Mouse (Mus musculus): ENCODE measurements around the gene Nsg2.

Gene Nsg2

GRCm38 (mm10) chr11:32013014-32013427 is 12.8 kb downstream of the Nsg2 start:
- no peak for DNase-seq

DNA sequence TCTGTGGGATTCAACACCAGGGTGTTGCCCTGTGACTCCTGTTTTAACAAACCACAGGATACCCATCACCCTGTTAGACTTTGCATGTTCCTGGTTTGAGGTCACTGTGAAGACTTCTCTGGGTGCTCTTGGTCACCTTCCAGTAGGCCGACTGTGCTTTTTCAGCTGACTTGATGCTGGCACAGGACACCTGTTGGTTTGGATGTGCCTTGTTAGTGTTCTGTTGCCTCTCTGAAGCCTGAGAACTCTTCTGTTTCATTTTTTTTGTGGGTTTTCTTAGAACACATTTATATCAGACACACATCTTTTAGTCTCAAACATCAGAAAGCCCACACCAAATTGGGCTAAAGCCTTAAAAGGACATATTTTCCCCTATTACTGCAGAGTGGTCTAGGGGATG is 13.3 kb downstream of the Nsg2 start:
- DNase-seq, result no peak

DNA sequence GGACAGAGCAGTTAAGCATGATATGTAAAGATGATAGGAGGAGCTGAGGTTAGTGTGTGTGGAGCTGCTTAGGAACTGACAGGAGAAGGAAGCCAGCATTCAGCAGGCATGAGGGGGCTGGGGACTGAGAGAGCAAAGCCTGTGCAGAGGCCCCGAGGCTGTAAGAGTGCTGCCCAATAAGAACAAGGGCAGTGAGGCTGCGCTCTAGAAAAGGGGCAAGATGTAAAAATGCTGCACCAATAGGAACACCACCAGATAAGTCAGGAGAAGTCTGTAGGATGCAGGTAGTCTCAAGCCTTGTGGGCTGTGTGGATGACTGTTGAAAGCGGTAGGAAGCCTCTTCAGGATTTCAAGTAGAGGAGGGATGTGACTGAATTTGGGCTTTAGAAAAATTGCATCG is 17.9 kb downstream of the Nsg2 start:
- no peak for DNase-seq

- DNase-seq, result no peak
Measured at GRCm38 (mm10) chr11:32020031-32020965, 20.0 kb downstream of the Nsg2 start.

DNA sequence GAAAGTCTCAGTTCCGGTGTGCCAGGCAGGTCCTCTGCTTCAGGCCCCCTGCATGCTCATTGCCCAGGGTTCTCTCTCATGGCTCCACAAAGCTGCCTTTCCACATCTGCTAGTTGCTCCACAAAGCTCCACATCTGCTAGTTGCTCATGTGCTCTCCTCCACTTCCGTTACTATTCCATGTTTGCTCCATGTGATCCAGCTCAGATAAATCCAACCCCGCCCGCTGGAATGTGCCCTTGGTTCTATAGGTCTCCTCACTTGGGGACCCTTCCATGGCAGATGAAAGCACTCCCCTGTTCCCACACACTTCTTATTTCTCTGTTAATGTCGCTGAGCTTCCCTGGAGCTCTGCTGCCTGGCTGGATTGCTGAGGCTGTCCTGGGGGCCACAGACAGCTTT is 26.4 kb downstream of the Nsg2 start:
- no peak for DNase-seq

DNA sequence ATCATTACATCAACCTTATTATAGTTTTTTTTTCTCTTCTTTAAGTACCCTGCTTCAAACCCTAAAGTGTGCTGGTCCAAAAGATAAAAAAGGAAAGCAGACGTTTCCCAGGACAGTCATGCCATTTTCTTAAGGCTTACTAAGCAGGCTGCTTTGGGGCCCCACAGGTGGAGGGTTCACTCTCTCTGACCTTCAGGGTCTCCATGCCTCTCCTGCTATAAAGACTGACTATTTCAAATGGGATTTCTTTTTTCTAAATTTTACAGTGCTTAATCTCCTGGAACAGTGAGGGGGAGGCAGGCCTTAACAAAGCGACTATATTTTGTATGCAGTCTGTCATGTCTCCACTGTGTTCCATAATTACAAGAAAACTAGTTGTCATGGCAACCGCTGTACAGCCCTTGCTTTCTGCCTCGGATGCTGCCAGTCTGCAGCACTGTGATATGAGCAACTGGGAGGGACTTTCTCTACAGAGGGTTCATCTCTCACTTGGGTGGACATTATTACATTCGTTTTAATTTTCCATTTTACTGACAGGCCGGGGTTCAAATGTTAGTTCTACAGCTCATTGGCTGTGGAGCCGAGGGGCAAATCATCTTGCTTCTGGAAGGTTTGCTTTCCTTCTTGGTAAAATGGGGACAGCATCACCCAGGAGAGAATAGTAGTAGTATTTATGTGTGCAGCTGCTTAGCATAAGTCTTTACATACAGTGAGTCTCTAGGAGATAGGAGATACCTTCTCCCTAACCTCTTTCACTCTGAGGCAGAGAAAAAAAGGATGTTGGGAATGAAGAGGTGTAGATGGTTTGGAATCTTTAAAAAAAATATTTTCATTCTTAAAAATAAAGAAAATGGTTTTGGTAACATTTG is 27.4 kb downstream of the Nsg2 start:
- no peak for DNase-seq

- no peak for DNase-seq
Measured at GRCm38 (mm10) chr11:32028605-32029004, 28.3 kb downstream of the Nsg2 start.

DNA sequence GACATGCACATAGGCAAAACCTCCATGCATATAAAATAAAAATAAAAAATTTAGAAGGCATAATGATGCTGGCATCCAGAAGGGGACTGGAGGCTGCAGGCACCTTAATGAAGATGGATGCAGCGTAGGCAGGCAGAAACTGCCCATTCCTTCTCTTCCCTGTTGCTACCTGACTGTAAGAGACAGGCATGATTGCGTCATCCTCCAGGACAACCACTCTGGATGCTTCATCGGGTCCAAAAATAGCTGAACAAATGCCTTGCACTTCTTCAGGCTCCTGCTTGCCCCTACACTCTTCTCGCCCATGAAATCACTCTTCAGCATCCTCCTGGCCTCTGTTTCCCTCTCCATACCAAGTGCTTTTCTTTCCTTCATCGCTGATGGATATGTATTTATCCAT is 29.1 kb downstream of the Nsg2 start:
- DNase-seq, result no peak

DNA sequence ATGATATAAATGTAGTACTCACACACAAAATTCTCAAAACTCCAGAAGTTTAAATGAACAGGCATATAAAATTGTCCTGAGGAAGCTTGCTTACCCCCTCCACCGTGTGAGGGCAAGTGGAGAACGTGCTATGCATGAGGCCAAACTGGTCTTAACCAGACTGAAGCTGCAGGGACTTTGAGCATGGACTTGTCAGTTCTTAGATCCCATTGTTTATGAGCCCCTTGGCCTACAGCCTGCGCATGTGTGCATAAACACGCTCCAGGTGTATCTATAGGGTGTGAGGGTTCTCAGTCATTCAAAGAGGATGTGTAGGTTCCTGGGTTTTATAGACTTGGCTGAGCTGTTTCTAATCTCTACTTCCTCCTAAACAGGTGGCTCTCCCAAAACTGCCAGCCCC is 31.1 kb downstream of the Nsg2 start:
- DNase-seq, result no peak

DNA sequence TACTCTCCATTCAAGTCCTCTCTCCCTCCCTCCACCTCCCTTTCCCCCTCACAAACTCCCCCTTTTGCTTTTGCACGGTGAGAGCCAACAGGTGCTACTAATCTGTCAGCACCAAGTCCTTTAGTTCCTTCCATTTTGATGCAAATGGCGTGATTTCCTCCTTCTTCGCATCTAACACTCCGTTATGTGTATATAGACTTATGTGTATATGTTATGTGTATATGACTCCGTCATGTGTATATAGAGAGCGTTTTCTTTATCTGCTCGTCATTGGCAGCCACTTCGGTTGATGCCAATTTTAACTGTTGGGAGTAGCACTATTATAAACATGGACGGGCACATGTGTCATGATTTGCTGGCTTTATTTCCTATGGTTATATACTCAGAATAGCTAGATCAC is 31.8 kb downstream of the Nsg2 start:
- DNase-seq, result no peak

DNA sequence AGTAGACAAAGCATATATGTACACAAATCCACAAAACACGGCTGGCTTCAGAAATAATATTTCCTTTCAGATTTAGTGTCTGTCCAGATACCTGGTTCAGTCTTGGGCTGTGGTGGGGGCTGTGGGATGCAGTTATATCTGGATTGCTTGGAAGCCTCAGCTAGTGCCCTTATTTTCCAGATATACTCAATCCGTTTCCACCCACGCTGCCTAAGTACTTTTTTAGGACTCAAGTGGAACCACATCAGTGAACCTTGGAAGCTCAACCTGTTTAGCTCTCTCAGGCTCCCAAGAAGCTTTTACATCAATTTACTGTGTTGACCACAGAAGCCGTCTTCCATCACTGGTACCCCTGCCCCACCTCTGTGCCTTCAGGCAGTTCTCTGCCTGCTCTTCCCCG is 35.6 kb downstream of the Nsg2 start:
- no peak for DNase-seq

GRCm38 (mm10) chr11:32039656-32040055 is 39.4 kb downstream of the Nsg2 start:
- DNase-seq, result peak; percentile 51

GRCm38 (mm10) chr11:32057389-32057788 is 57.1 kb downstream of the Nsg2 start:
- no peak for DNase-seq

GRCm38 (mm10) chr11:32057861-32058260 is 57.6 kb downstream of the Nsg2 start:
- DNase-seq, result no peak

DNA sequence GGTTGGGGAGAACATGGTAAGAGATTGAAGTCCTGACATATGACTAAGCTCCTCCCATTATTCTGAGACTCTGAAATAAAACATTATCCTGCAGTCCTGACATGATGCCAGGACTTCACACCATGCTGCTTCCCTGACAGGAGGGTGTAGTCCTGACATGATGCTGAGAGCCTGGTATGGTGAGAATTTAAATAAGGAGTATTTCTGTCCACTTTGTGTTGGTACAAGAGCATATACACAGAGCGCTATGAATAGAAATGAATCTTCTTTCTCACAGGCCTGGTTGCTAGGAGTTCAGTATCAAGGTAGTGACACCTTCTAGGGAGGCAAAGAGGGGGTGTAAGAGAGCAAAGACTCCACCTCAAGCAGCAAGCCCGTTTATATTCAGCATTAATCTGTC is 60.8 kb downstream of the Nsg2 start:
- DNase-seq, result no peak

DNA sequence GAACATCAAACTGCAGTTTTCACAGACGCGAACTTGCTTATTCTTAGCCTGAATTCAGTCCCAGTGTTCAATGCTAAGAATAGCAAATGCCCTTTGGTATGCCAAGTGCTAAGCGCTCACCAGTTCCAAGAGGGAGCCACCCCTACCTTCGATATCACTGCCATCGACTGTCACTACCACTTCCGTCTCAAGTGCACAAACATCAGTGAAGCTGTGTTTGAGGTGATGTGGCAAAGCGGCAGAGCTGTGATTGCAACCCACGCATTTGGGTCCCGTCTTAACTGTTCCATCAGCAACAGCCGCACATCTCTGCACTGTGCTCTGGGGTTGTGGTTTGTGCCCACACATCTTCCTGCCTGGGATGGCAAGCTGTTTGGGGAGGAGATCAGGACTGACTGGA is 61.6 kb downstream of the Nsg2 start:
- DNase-seq, result peak; percentile 67

DNA sequence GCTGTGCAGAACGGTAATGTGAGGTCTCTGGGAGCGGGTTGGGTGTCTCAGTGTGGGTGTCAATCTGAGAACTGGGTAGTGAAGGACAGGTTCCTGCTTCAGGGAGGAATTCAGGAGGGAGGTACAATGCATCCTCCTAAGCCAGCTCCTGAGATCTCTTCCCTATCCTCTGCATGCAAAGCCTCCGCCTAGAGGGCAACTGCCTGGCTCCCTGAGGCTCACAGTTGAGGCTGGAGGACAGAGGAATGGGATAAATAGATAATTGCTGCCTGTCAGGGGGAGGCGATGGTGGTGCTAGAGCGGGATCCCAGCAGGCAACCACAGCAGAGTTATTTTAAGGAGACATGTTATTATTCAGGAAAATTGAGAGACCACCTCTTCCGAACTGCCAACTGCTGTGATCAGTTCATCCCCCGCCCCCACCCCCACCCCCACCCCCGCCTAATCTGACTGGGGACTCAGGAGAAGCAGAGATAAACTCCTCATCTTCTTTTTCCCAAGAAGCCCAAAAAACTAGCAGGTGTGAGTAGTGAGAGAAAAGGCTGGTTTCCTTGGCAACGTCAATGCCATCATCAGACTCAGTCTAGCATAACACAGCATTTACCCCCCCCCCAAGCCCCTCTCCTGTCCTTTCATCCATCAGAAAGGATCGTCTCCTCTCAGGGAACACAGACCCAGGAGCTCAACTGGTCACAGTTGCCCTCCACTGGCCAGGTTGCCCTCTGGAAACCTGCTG is 63.7 kb downstream of the Nsg2 start:
- DNase-seq, result no peak

GRCm38 (mm10) chr11:32064511-32064862 is 64.2 kb downstream of the Nsg2 start:
- DNase-seq, result no peak

DNA sequence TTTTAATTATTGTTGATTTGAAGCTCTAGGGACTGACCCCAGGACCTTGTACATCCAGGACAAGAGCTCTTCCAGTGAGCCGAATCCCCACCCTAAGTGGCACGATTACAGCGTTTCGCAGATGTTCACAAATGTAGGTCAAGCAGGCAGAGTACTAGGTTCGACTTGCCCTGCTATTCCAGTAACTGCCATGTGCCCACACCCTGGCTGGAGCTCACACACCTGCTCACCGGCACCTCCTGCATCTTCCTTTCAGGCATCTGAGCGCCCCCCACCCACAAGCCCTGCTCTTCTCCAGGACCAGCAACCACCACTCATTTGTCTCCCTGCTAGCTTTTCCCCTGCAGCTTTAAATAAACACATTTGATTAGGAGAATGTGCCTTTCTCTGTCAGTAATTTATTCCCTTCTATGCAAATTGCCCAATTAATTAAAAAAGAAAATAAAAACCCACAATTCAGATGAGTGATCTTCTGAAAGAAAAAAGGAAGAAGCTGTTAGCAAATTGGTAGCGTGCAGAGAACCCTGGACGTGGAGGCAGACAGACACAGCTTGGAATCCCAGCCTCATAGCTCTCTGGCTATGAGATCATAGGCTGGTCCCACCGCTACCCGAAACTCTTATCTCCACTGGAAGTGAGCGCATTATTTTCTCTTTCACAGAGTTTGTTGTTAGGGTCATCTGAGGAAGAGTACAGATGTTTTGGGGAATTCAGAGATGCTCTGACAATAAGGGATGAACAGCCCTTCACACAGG is 68.7 kb downstream of the Nsg2 start:
- peak; percentile 70 for DNase-seq

- no peak for DNase-seq
Measured at GRCm38 (mm10) chr11:32075163-32075562, 74.9 kb downstream of the Nsg2 start.

DNA sequence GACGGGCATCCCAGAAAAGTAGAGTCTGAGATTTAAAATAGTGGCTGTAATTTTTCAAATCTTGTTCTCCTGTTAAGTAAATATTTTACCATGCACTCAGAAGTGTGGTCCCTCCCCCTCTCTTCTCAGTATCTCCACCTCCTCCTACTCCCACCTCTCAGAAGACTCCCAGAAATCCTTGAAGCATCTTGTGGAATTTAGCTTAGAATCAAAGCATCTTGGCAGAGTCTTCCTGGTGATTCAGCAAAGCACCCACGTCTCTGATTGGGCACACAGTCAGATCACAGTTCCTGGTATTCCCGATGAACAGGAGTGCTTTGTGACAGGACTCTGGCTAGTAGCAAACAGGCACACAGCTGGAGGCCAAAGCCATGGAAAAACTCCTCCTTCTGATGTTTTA is 83.2 kb downstream of the Nsg2 start:
- no peak for DNase-seq

DNA sequence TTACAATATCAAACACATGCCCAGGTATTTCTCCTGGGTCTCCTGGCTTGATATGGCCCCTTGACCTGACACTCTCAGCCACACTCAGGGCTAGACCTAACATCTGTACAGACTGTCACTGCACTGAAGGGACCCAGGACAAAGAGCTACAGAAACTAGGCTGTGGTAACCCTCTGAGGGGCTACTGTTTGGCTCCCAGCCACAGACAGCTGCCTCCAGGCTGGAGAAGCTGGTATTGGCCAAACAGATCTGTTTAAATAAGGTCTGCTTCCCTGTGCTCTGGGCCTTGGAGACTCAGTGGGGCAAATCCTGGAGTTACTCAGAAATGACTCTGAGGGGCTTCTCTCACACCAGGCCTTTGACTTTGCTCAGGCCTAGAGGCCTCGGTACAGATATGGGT is 86.3 kb downstream of the Nsg2 start:
- peak; percentile 5 for DNase-seq

- peak; percentile 15 for DNase-seq
Measured at GRCm38 (mm10) chr11:32087376-32087775, 87.1 kb downstream of the Nsg2 start.
